Mouse (Mus musculus): ENCODE results near the gene Vrtn.

DNA sequence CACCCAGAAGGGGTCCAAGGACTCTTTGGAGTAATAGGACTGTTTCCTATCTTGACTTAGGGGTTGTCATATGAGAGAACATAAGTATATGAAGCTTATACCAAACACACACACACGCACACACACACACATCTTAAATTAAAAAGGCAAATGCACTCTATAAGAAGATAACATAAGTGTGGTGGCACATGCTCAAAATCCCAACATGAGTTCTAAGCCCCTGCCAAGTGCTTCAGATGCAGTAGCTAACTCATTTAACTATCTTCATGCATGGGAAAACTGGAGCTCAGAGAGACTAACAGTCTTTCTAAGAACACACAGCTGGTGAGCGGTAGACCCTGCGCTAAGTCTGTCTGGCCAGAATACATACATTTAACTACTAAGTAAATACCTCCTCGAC lies 46.7 kb downstream of the Vrtn start:
- no peak for TF ChIP-seq CTCF (IDR thresholded peaks at IDR 0.05; ENCODE audit: low read depth)
- no peak for TF ChIP-seq EP300 (IDR thresholded peaks at IDR 0.05; ENCODE audit: low read depth)
